Mouse (Mus musculus) T-helper 17 cell (primary cell): Measurements from ENCODE around the gene Scfd2.

ENCODE experiments used
- in situ Hi-C, 2 experiments: fragments of 300-600 bp; cut with MboI, MseI; formaldehyde crosslinking; loops; 1 replicate in 1 of 2; 2 replicates in 1 of 2; pipeline ENCODE4 v1.15.1; 2025; ENCODE audit warnings: high pct_unique_total_duplicates in 2 of 2

The Scfd2 gene

DNA sequence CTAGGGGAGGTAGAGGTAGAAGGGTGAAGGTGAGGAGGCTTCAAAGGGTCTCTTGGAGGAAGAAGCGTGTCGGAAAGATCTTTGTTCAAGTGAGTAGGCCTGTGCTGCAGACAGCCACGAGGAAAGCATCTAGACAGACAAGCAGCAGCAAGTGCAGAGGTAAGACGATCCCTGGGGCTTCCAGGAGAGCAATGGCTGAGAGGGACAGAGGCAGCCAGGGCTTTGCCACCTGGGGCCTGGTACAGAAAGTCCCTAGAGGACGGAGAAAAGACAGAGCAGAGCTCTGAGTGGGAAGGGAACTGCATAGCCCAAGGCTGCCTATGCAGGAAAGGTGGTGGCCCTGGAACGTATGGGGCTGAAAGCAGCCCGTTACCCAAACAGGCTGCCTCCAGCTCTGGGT, 281.3 kb downstream of the Scfd2 start:
- in situ Hi-C loops: no loop called here

DNA sequence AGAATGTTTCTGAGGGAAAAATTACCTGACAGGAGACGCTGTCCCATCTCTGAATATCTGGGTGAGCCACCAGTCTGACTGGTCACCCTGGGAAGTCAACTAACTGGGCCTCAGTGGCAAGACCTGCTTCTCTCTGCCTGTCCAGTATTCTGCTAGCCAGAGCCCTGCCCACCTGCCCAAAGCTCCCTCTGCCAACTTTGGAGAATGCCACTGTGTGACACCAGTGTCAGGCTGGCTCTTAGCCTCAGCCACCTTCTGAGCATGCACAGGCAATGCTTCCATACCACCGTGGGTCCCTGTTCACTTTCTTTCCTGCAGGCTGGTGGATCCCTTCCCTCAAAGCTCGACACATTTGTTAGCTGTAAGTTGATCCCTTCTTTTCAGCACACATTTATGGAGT, 281.8 kb downstream of the Scfd2 start:
- in situ Hi-C loops: no loop called here

DNA sequence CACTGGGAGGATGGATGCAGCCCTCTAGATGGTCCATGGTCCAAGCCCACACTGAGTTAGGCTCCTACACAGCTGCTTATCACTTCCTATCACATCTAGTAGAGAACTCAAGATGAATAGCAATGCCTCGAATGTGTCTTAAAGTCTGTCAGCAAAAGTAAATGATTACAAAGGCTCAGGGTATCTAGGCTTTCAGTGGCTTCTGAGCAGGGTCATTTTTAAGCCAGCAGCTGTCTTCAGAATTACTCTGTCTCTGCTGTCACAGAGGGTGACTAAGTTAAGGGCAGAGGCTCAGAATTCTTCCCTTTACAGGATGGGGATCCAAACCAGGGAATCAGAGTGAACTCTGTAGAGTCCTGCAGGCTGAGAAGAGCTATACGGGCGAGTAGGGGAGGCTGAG, 284.6 kb downstream of the Scfd2 start:
- in situ Hi-C loops: no loop called here

DNA sequence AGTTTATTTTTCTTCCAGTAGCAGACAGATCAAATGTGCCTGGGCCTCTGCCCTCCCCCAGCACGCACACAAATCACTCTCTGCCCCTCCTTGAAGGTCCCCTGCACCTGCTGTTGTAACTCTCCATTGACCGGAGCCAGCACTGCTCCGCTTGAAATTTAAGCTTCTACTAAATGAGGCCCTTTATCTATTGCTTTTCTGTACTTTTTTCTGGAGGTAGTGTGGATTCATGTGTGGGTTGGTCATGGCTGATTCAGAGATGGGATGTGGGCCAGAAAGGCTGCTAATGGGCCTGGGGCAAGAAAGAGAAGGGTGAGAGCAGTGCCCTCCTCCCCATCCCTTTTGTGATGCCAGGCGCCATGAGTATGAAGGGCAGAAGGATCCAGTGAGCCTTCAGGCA, 285.1 kb downstream of the Scfd2 start:
- in situ Hi-C loops: no loop called here

DNA sequence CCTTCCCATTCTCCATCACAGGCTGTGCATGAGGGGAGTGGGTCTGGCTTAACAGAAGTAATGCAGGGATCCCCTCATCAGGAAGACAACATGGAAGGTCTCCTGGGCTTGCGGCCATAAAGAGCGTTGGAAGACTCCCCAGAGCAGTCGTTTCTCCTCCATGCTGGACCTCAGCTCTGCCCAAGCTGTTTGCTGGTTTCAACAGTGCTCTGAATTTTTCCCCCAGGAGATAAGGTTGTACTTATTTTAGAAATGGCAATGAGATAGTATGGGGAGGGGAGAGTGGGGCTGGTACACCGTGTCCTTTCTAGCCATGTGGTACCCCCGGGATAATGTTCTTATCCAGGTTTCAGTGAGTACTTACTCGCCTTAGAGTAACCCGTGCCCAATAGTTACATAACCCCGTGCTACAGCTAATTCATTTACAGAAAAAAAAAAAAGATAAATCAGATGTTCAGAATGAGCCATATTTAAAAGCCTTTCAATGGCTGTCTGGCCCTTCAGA, 285.9 kb downstream of the Scfd2 start:
- in situ Hi-C loops: no loop called here

DNA sequence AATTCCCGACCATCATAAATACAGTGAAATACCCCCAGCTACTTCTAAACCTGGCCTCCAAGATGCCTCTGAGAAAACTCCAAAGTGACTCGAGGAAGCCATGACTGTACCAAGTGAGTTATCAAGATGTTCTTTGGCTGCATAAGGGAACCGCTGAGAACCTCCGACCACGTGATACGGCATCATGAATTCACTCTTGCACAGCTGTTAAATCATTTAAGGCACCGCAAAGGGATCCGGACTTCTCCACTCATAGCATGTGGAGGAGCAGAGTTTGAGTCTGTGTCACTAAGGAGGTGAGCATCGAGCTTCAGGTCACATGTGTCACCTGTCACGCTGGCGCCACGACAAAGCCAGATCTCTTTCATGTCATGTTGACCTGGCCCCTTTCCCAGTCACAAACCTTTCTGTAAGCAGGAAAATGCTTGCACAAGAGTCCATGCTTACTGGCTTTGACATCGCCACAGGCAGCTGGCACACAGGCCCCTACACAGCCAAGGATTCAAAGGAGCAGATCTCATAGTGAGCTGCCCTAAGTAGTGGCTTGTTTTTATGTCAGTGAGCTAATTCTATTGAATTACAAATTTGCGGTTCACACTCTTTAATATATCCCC, 287.0 kb downstream of the Scfd2 start:
- in situ Hi-C loops: no loop called here

DNA sequence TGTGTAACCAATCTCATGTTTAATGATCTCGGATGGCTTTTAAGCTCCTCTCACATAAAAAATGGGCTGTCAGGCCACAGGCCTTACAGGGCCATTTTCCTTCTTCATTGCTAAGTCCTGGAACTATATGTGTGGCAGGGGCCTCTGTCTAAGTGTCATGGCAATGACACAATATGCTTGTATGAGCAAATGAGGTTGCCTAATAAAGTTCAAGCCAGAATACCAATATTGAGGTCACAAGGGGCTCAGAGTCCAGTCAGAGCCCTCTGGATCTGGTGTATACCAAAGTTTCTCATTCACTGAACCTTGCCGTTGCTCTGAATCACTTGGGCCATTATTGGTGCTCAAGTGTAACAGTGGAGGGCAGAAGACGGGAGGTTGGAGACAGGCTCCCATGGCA, 288.9 kb downstream of the Scfd2 start:
- in situ Hi-C loops: no loop called here

DNA sequence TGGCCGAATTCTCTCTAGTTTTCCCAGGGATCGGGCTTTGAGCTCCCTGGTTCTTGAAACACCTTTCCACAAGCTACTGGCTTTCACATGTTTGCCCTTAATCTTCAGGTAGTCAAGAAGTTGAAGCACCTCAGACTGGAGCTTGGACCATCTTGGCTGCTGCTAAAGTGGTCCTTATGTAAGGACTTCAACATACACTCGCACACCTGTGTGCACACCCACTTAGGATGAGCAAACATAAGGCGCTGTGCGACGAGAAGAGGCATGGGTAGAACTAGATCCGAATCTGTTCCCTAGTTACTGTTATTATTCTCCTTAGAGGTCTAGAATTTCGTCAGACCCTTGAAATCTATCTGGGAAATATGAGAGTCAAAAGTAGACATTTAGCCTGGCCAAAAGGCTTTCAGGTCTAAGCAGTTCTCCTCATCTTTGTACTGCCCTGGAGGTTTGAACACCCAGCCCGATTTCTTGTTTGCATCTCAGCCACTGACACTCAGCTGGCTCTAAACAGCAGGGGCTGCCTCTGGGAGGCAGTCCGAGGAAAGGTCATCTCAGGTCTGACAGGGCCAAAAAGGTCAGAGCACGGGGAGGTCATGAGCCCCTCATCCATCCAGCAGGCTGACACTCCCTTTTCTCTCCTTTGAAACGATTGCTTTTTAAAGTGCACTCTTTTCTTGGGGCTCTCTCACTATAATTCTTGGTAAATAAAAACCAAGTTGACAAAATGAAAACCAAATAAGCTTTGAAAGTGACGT, 290.5 kb downstream of the Scfd2 start:
- in situ Hi-C loops: no loop called here

DNA sequence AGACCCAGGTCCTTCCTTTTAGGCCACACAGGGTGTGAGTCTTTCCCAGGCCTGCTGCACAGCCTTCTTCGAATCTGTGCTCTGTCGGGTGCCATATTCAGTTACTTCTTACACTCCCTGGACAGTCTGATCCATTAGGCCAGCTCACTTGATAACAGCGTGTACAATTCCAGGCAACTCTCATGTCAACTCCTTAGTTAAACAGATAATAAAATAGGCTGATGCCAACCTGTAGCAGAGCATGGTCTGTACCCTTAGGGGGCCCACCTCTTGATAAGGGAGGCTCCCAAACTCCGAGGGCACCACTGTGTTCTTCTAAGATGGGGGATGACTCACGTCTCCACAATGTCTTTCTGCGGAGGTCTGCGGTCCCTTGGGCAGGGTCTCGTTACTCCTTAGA, 291.3 kb downstream of the Scfd2 start:
- in situ Hi-C loops: no loop called here

DNA sequence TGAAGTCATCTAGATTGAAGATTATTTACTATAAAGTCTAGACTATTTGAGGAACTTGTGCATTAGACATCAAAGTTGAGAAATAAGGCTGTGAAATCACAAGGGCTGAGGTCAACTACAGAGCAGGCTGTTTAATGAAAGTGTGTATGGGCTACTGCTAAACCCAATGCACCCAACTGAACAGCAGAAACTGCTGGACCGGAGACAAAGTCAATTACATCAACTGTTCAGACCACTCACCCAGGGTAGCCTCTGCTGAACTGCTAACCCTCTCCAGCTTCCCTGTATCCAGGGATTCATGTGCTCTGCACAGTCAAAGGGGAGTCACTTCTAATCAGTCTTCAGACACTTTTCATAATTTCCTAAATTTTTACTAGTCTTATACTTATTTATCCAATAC, 292.2 kb downstream of the Scfd2 start:
- in situ Hi-C loops: no loop called here

DNA sequence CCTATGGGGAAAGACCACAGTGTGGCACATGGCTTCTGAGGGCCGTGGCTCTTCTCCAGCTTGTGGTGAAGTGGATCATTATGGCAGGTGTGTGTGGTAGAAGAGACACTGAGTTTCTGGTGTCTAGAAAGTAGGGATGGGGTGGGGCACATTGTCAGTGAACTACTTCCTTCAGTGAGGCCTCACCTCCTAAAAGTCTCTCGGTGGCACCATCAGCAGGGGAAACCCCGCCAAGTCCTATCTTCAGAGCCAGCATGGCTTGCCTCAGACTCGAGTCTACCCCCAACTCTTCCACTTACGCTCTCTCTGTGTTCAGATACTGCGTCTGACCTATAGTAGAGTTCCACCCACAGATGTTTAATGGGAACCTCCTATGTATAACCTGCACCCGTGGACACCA, 297.8 kb downstream of the Scfd2 start:
- in situ Hi-C loops: no loop called here

DNA sequence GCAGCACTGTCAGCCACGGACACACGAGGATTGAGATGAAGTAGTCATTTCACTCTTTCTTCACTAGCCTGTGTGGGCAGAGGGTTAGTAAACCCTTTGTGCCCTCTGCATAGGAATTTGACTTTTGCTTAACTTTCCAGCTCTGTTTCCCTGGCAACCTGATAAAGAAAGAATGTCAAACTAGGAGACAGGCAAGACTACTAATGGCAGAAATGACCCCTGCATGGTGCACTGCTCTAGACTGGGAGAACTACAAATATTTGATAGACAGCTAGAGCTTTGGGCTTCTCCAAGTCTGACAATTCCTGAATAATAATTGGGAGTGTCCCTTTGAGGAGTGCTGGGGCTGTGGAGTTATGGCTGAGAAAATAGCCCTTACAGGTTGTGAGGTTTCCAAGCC, 301.0 kb downstream of the Scfd2 start:
- in situ Hi-C loops: no loop called here

DNA sequence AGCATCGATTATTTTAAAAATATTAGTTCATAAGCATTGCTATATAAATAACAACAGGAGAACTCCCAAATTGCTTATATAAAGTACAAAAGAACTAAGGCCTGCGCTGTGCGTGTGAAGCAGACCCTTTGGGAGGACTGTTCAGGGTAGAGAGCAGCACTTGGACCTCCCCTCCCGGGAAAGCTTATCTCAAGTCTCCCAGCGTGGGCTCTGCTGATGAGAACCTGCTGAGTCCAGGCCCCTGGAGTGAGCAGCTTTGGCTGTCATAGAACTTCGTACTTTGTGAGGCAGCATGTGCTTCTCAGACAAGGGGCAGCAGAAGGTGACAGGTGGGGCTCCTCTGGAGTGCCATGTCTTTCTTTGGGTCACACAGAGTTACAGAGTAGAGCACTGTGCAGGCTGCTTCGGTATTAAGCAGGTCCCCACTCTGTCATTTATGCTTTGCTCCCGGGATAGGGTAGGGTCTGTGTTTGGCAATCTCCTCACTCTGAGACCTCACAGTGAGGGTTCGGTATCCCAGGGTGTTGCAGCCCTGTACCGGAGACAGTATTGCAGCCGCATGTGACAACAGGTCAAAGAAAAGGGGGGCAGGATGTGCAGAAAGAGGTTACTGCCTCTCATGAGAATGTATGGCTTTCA, 301.7 kb downstream of the Scfd2 start:
- in situ Hi-C loops: loop anchor here in 1 of 2 experiments (10.0 kb wide), 1 partner anchor 1975 kb away; no protein-coding TSS in a partner anchor

DNA sequence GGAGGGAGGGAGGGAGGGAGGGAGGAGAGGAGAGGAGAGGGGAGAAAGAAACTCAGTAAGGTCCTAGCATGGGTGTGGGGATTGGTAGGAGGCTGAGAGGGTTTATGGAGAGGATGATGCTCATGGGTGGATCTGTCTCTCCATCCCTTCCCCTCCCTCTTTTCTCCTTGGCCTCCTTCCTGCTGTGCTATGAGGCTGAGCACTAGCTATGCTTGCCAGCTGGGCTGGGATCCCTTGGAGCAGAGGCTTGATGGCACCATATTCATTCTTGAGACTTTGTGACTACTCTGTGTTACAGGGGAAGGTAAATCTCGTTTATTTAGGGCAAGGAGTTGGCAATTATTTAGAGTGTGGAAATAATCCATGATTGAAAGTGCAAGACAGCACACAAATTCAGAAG, 302.6 kb downstream of the Scfd2 start:
- in situ Hi-C loops: loop anchor here in 1 of 2 experiments (10.0 kb wide), 1 partner anchor 1976 kb away; no protein-coding TSS in a partner anchor

DNA sequence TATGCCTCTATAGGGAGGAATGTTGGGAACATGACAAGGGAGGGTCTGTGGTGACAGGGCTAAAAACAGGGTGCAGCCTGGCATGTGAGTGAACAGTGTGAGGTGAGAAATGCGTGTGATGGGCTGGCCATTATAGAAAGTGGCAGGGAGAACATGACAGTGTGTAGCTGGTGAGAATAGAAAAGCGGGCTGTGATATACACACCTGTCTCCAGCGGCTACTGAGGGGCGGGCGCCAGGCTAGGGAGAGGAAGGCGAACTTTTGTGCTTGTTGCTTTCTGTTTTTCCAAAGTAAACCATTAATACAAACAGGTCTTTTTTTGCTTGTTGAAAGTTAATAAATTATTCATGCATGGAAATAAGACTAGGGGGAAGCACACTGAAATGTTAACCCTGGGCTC, 304.2 kb downstream of the Scfd2 start:
- in situ Hi-C loops: loop anchor here in 1 of 2 experiments (10.0 kb wide), 1 partner anchor 1977 kb away; no protein-coding TSS in a partner anchor

DNA sequence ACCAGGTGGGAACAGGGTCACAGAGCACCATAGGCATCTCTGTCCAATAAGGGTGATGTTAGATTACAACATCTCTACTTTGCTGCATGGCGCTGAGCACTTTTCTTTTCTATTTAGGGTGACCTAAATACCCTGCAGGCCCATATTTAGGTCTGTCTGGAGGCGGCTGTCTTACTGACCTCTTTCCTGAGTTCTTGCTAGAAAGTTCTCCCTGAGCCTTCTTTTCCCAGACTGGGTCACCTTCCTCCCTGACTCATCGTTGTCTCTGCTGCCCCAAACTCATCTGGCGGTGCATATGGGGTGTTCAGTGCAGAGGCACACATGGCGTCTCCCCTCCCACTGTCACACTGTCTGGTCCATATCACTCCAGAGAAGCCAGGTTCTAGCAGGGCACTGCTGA, 305.4 kb downstream of the Scfd2 start:
- in situ Hi-C loops: loop anchor here in 1 of 2 experiments (10.0 kb wide), 1 partner anchor 1979 kb away; no protein-coding TSS in a partner anchor

DNA sequence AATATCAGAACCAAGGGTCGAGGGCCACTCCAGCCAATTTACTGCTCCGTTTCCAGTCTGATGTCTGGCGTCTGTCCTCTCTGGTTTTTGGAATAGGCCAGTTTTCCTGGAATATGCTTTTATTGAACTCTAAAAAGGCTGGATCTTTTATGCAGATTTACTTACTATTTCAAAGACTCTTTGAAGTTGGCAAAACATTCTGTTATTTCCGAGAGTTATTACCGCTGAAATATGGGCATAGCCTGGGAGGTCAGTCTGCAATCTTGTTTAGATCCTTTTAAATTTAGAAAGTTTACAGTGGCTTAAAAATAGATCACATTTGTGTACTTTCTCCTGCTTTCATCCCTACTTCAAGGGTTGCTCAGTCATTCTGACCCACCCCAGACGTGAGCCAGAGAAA, 307.1 kb downstream of the Scfd2 start:
- in situ Hi-C loops: loop anchor here in 1 of 2 experiments (10.0 kb wide), 1 partner anchor 1980 kb away; no protein-coding TSS in a partner anchor

DNA sequence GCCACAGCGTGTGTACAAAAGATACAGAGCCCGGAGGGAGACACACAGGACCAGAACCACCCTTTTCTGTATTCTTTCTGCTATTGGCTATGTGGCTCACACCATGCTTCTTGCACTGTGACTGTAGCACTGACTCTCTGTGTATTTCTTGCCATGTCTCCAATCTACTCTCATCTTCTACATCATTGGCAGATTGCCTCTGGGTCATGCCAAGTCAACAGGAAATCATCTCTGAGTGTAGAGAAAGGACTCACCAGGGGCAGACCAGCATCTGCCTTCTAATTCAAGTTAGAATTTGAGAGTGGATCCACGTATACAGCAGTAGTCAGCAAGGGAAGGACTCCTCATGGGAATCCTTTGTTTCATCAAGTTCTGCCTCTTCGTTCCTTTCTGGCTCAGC, 308.9 kb downstream of the Scfd2 start:
- in situ Hi-C loops: loop anchor here in 1 of 2 experiments (10.0 kb wide), 1 partner anchor 1982 kb away; no protein-coding TSS in a partner anchor

DNA sequence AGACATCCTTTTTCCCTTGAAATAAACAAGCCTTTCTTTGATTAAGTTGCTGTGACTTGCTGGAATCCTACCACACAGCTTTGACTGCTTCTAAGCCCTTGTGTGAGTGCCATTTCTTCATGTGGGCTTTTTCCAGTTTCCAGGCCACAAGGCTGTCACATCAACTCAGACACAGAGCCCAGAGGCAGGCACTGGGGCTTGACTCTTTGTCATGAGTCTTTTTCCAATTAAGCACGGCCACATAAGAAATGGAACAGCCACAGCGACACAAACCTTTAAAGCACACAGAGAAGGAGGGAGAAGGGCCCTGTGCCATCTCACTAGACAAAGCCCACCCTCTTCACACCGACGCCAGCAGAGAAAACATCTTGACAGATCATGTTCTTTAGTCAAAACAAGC, 313.0 kb downstream of the Scfd2 start:
- in situ Hi-C loops: no loop called here

DNA sequence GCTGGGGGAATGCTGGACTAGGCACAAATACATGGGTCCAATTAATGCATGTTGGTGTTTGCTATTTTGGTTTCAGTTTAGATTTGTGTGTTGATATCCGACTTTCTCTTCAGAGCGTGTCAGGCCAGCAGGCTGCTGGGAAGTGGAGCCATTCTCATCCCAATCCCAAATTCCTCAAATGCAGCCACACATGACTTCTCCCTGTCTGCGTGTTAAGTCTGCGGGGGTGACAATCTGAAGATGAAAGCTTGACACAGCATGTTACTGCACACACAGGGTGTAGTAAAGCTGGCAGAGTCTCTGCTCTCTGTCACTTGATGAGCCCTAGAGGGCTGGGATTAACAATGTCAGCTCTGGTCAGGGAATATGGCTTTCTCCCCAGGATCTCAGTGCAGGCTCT, 316.4 kb downstream of the Scfd2 start:
- in situ Hi-C loops: no loop called here

DNA sequence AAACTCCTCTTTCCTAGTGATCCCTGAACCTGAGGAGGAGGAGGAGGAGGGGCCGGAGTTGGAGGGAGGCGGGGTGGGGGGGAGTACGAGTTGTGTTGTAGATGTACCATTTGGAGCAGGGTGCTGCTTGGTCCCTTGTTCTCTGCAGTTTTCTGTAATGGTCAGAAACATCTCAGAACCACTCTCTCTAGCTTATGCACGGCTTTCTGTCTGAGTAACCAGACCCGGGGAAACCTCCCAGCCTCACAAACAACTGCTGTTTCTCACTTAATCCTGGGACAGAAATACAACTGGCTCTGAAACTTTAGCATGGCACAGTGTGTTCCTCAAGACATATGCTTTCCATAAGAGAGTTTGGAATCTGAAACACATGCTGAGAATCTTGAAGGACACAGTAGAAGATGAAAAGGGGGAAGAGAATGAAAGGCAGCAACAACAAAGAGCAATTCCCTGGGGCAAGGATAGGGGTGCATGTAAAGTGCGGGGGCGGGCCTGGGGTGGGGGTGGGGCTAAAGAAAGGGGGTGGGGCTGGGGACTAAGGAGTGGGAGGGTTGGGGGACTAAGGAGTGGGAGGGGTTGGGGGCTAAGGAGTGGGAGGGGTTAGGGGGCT, 317.0 kb downstream of the Scfd2 start:
- in situ Hi-C loops: no loop called here

DNA sequence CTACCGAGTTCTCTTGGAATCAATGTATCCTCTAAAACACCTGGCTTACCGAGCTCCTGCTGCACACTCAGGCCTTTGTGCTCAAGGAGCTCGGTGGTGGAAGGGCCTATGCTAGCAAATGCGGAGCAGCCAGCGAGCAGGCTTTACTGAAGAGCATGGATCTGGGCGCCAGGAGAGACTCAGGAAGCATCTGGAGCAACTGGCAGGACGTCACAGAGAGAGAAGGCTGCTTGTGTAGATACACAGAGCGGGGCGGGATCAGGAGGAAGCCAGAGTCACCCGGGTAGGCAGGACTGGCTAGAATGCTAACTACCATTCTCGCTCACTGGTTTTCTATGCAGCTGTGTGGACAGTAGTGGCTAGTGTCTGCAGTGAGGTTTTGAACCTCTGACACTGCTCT, 320.2 kb downstream of the Scfd2 start:
- in situ Hi-C loops: no loop called here
